In the genomic region with DNA sequence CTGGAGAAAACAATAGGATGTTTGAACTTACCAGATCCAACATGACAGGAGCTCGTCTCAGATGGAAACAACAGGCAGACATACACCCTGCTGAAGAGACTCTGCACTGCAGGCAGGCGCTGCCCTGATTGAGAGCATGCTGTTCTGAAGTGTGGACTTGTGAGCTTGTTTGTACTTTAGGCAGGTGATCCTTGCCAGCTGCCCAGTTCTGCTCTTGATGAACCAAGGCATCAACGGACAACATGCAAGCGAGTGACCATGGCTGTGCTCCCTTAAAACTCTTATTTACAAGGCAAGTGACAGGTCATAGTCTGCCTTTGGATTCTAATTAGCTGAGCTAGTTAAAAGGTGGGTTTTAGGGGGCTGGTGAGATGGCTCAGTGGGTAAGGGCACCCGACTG, we compare ENCODE assay signal across 17 mouse cellular contexts.
"Had no signal": no experiment of that assay in that cellular context is flagged by ENCODE, and none has a peak within 500 bp of the region (broad histone marks: within the 10 kb centered on the region; RNA-seq: fewer than 3 reads in every experiment).

No protein-coding gene starts in this region.

- H3K36me3 ChIP-seq: lung, embryonic 15.5 days; midbrain, embryonic 13.5 days; midbrain, embryonic 15.5 days; neural tube, embryonic 12.5 days; stomach, embryonic 15.5 days had no signal

- H3K4me2 ChIP-seq: lung, embryonic 15.5 days; midbrain, embryonic 11.5 days; midbrain, embryonic 13.5 days; midbrain, embryonic 15.5 days; neural tube, embryonic 12.5 days; stomach, embryonic 15.5 days had no signal

- H3K9me3 ChIP-seq: lung, embryonic 15.5 days; midbrain, embryonic 13.5 days; midbrain, embryonic 15.5 days; neural tube, embryonic 12.5 days; stomach, embryonic 15.5 days had no signal

- DNase-seq: lung, adult 2 months; lung, postnatal 14 days; lung, postnatal 36 days; right cerebral cortex, postnatal 14 days; thymus, adult 2 months; thymus, postnatal 25 days; thymus, postnatal 4 days had no signal

- H3K4me1 ChIP-seq: megakaryocyte, embryonic 14.5 days; stomach, embryonic 15.5 days had no signal

- H3K27ac ChIP-seq: lung, embryonic 15.5 days; macrophage; midbrain, embryonic 13.5 days; midbrain, embryonic 15.5 days; neural tube, embryonic 12.5 days; stomach, embryonic 15.5 days; stomach, postnatal 0 days had no signal

- H3K27me3 ChIP-seq: lung, embryonic 15.5 days; megakaryocyte, embryonic 14.5 days; midbrain, embryonic 15.5 days; neural tube, embryonic 12.5 days; stomach, embryonic 15.5 days had no signal

- H3K9ac ChIP-seq: lung, embryonic 15.5 days; midbrain, embryonic 13.5 days; midbrain, embryonic 15.5 days; neural tube, embryonic 12.5 days; stomach, embryonic 15.5 days had no signal

- ATAC-seq: lung, postnatal 0 days; midbrain, embryonic 13.5 days; midbrain, embryonic 15.5 days had no signal

- H3K4me3 ChIP-seq: lung, embryonic 15.5 days; megakaryocyte, embryonic 14.5 days; midbrain, embryonic 13.5 days; midbrain, embryonic 15.5 days; neural tube, embryonic 12.5 days; stomach, embryonic 15.5 days had no signal
